In the genomic region with DNA sequence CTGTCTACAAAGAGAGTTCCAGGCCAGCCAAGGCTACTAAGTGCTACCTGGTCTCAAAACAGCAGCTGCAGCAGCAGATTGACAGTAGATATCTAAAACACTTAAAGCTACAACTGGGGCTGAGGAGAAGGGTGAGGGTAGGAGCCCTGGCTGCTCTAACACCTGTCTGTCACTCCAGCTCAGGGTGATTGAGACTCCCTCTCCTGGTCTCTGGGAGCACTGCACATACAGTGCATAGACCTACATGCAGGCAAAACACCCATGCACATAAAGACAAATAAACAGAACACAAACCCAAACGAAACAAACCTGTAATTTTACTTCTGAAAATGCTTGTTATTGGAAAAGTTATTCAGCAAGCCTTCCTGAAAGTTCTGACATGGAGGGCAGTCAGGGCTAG, we compare ENCODE assay signal across 9 mouse cellular contexts.
DNase-seq lines count a peak whose midpoint lies in the region; ATAC-seq lines count a peak whose summit lies in the region.
"Had no signal": no experiment of that assay in that cellular context is flagged by ENCODE, and none has a peak within 500 bp of the region (broad histone marks: within the 10 kb centered on the region; RNA-seq: fewer than 3 reads in every experiment).

No protein-coding gene starts in this region.

- H3K4me3 ChIP-seq in heart, embryonic 12.5 days: no peak overlapping the region
- H3K4me3 ChIP-seq in neural tube, embryonic 15.5 days (replicated peaks): no peak overlapping the region
- H3K4me3 ChIP-seq: limb, embryonic 13.5 days had no signal

- peak; percentile 50 for DNase-seq in heart, postnatal 4 days
- peak; percentile 48 to 72 for DNase-seq in CD8-positive naive resting alpha-beta T cell, adult 2 months (ENCODE audit: low read depth in 2 of 2, low spot score in 2 of 2)
- DNase-seq in adipocyte (ENCODE audit: low spot score): peak; percentile 20
- peak; percentile 41 to 75 for DNase-seq in kidney, postnatal 36 days
- DNase-seq in spleen, postnatal 36 days (ENCODE audit: low spot score in 2 of 2): peak; percentile 51 to 53
- no peak for DNase-seq in left cerebral cortex, adult 8-10 months (ENCODE audit: low spot score in 2 of 2)

- no peaks in the 10 kb centered on the region for H3K9me3 ChIP-seq in heart, embryonic 12.5 days (replicated peaks)
- H3K9me3 ChIP-seq in neural tube, embryonic 15.5 days (replicated peaks): no peaks in the 10 kb centered on the region
- H3K9me3 ChIP-seq: limb, embryonic 13.5 days had no signal

- H3K4me2 ChIP-seq in heart, embryonic 12.5 days: no peak overlapping the region
- no peak overlapping the region for H3K4me2 ChIP-seq in neural tube, embryonic 15.5 days
- H3K4me2 ChIP-seq: limb, embryonic 13.5 days had no signal

- WGBS in heart, embryonic 12.5 days: 66% methylated on average over 1 of the region's 1 CpGs
- 81% methylated on average over 1 of the region's 1 CpGs for WGBS in neural tube, embryonic 15.5 days

- ATAC-seq in heart, embryonic 12.5 days (ENCODE audit: insufficient number of reproducible peaks, low FRiP score): no peak
- ATAC-seq in neural tube, embryonic 15.5 days (ENCODE audit: low FRiP score): no peak

- H3K27ac ChIP-seq in heart, embryonic 12.5 days (ENCODE audit: poor library complexity, severe bottlenecking): no peak overlapping the region
- no peak overlapping the region for H3K27ac ChIP-seq in neural tube, embryonic 15.5 days (replicated peaks)
- H3K27ac ChIP-seq: limb, embryonic 13.5 days had no signal

- H3K27me3 ChIP-seq in heart, embryonic 12.5 days (replicated peaks): no peaks in the 10 kb centered on the region
- H3K27me3 ChIP-seq in neural tube, embryonic 15.5 days (replicated peaks): no peaks in the 10 kb centered on the region
- H3K27me3 ChIP-seq: limb, embryonic 13.5 days had no signal

- peaks cover 78% of the 10 kb centered on the region for H3K36me3 ChIP-seq in heart, embryonic 12.5 days
- H3K36me3 ChIP-seq in neural tube, embryonic 15.5 days: peaks cover 83% of the 10 kb centered on the region

- no peak overlapping the region for H3K9ac ChIP-seq in heart, embryonic 12.5 days
- no peak overlapping the region for H3K9ac ChIP-seq in neural tube, embryonic 15.5 days (replicated peaks)
- H3K9ac ChIP-seq: limb, embryonic 13.5 days had no signal

- H3K4me1 ChIP-seq in heart, embryonic 12.5 days (replicated peaks): 0 out of 2 replicates have a peak, but pooled peaks cover 3% of the 10 kb centered on the region
- H3K4me1 ChIP-seq in neural tube, embryonic 15.5 days: no peaks in the 10 kb centered on the region
- H3K4me1 ChIP-seq: limb, embryonic 13.5 days had no signal

Comparison
In these comparisons a context has a peak if more than half of its experiments do, and no peak if none do; other contexts are left out.
1. DNase-seq: peak in heart, postnatal 4 days (single experiment), CD8-positive naive resting alpha-beta T cell, adult 2 months (2 of 2), adipocyte (single experiment), kidney, postnatal 36 days (2 of 2) and spleen, postnatal 36 days (2 of 2); none in left cerebral cortex, adult 8-10 months (0 of 2).